Mouse (Mus musculus) liver, embryonic 11.5 days (tissue): ENCODE measurements around the gene Ick. TPM values are rescaled to one million over a fixed set of nuclear protein-coding genes. Genes with fewer than 3 reads are reported as not detected.

Experiments used
- ATAC-seq: fragments of 200-750 bp; cut with Nextera tagmentation; replicated peaks from 2 replicates; pipeline ENCODE4 v1.8.0; 2017; ENCODE audit warnings: moderate number of reproducible peaks, mild to moderate bottlenecking, moderate TSS enrichment, moderate library complexity; ENCODE audit not compliant: low FRiP score
- DNase-seq: peaks from one replicate; pipeline ENCODE4 v3.0.0-alpha.2; 2017; ENCODE audit warnings: low spot score
- H3K27ac ChIP-seq: fragments of 300-500 bp; sonication (generic); 2 replicates; pipeline ENCODE4 v1.5.1; 2014; ENCODE audit warnings: mild to moderate bottlenecking, low read depth, low read length, control low read depth
- H3K27me3 ChIP-seq: fragments of 300-500 bp; sonication (generic); replicated peaks from 2 replicates; pipeline ENCODE4 v1.6.1; 2014; ENCODE audit warnings: low read length, mixed read lengths; ENCODE audit not compliant: control insufficient read depth, insufficient read depth
- H3K36me3 ChIP-seq: fragments of 300-500 bp; sonication (generic); 2 replicates; pipeline ENCODE4 v1.6.1; 2014; ENCODE audit warnings: mild to moderate bottlenecking, low read length, moderate library complexity, mixed read lengths; ENCODE audit not compliant: control insufficient read depth, insufficient read depth
- H3K4me1 ChIP-seq: fragments of 300-500 bp; sonication (generic); replicated peaks from 2 replicates; pipeline ENCODE4 v1.6.1; 2014; ENCODE audit warnings: low read length, mixed read lengths; ENCODE audit not compliant: control insufficient read depth, insufficient read depth
- H3K4me2 ChIP-seq: fragments of 300-500 bp; sonication (generic); 2 replicates; pipeline ENCODE4 v1.6.1; 2014; ENCODE audit warnings: mild to moderate bottlenecking, control low read depth, moderate library complexity
- H3K4me3 ChIP-seq: fragments of 300-500 bp; sonication (generic); 2 replicates; pipeline ENCODE4 v1.5.1; 2014; ENCODE audit warnings: low read depth, low read length, control low read depth
- H3K9ac ChIP-seq: fragments of 300-500 bp; sonication (generic); 2 replicates; pipeline ENCODE4 v1.6.1; 2014; ENCODE audit warnings: low read depth, low read length, control low read depth
- H3K9me3 ChIP-seq: fragments of 300-500 bp; sonication (generic); 2 replicates; pipeline ENCODE4 v1.6.1; 2016; ENCODE audit warnings: low read length, inconsistent platforms, mixed read lengths; ENCODE audit not compliant: control insufficient read depth
- whole genome bisulfite sequencing: fragments of 180-500 bp; shearing (Covaris S2); extraction: QIAGEN DNeasy Blood & Tissue Kit; methylation state at CpG from one replicate; pipeline ENCODE4 v1.1.7; 2014; 5-methylcytosine and 5-hydroxymethylcytosine counted together
- polyA plus RNA-seq: library from polyadenylated mRNA; unstranded; fragments of >200 nt; fragmentation: Nextera tagmentation; extraction: Ambion mirVana; gene quantifications from 2 replicates; pipeline ENCODE4 v1.2.1, GENCODE M21; 2014

The Ick gene
- polyA plus RNA-seq, 1 experiment from 2014 or later = 16.7 TPM

GRCm38 (mm10) chr9:78078240-78078639 is 30.8 kb upstream of the Ick start:
- Histone ChIP-seq H3K4me2 (no peak overlapping the region), H3K4me3 (no peak overlapping the region), H3K4me1 (no peaks in the 10 kb centered on the region), H3K9ac (no peak overlapping the region), H3K9me3 (no peaks in the 10 kb centered on the region), H3K36me3 (peaks cover 12% of the 10 kb centered on the region), H3K27me3 (no peaks in the 10 kb centered on the region), H3K27ac (no peak overlapping the region)
- ATAC-seq = no peak
- DNase-seq = no peak
- 45% methylated on average over 2 of the region's 2 CpGs for WGBS

GRCm38 (mm10) chr9:78081835-78082234 is 27.2 kb upstream of the Ick start:
- DNase-seq (no peak), ATAC-seq (no peak)
- Histone ChIP-seq H3K4me3 (no peak overlapping the region), H3K9ac (no peak overlapping the region), H3K27ac (no peak overlapping the region), H3K36me3 (peaks cover 38% of the 10 kb centered on the region), H3K9me3 (no peaks in the 10 kb centered on the region), H3K4me2 (no peak overlapping the region), H3K4me1 (no peaks in the 10 kb centered on the region), H3K27me3 (no peaks in the 10 kb centered on the region)
- 86% methylated on average over 7 of the region's 7 CpGs for WGBS

- Histone ChIP-seq H3K4me2 (no peak overlapping the region), H3K36me3 (peaks cover 38% of the 10 kb centered on the region), H3K4me1 (no peaks in the 10 kb centered on the region), H3K9ac (no peak overlapping the region), H3K27me3 (no peaks in the 10 kb centered on the region), H3K4me3 (no peak overlapping the region), H3K9me3 (no peaks in the 10 kb centered on the region), H3K27ac (no peak overlapping the region)
- ATAC-seq (no peak), DNase-seq (no peak)
- 90% methylated on average over 4 of the region's 4 CpGs for WGBS
Measured at GRCm38 (mm10) chr9:78084341-78084740, 24.7 kb upstream of the Ick start.

- Histone ChIP-seq H3K4me3 (no peak overlapping the region), H3K4me1 (no peaks in the 10 kb centered on the region), H3K36me3 (peaks cover 34% of the 10 kb centered on the region), H3K27me3 (no peaks in the 10 kb centered on the region), H3K9ac (no peak overlapping the region), H3K9me3 (no peaks in the 10 kb centered on the region), H3K27ac (no peak overlapping the region), H3K4me2 (no peak overlapping the region)
- WGBS = 83% methylated on average over 14 of the region's 14 CpGs
- DNase-seq = no peak
- no peak for ATAC-seq
Measured at GRCm38 (mm10) chr9:78085722-78086287, 23.2 kb upstream of the Ick start.

GRCm38 (mm10) chr9:78087751-78088150 is 21.2 kb upstream of the Ick start:
- no peak overlapping the region for H3K4me2 ChIP-seq
- no peak overlapping the region for H3K4me3 ChIP-seq
- peaks cover 30% of the 10 kb centered on the region for H3K36me3 ChIP-seq
- H3K27ac ChIP-seq = no peak overlapping the region
- H3K4me1 ChIP-seq = no peaks in the 10 kb centered on the region
- H3K9ac ChIP-seq = no peak overlapping the region
- H3K27me3 ChIP-seq = no peaks in the 10 kb centered on the region
- DNase-seq = no peak
- no peak for ATAC-seq
- 91% methylated on average over 9 of the region's 9 CpGs for WGBS
- no peaks in the 10 kb centered on the region for H3K9me3 ChIP-seq

- no peak overlapping the region for H3K4me2 ChIP-seq
- no peak overlapping the region for H3K9ac ChIP-seq
- H3K4me1 ChIP-seq = no peaks in the 10 kb centered on the region
- WGBS = 72% methylated on average over 4 of the region's 4 CpGs
- no peak overlapping the region for H3K4me3 ChIP-seq
- H3K36me3 ChIP-seq = peaks cover 27% of the 10 kb centered on the region
- H3K9me3 ChIP-seq = no peaks in the 10 kb centered on the region
- no peak overlapping the region for H3K27ac ChIP-seq
- DNase-seq = no peak
- H3K27me3 ChIP-seq = no peaks in the 10 kb centered on the region
- ATAC-seq = no peak
Measured at GRCm38 (mm10) chr9:78088521-78088920, 20.5 kb upstream of the Ick start.

GRCm38 (mm10) chr9:78088971-78089370 is 20.0 kb upstream of the Ick start:
- WGBS = 83% methylated on average over 7 of the region's 7 CpGs
- Histone ChIP-seq H3K4me1 (no peaks in the 10 kb centered on the region), H3K4me3 (no peak overlapping the region), H3K27me3 (no peaks in the 10 kb centered on the region), H3K4me2 (no peak overlapping the region), H3K9ac (no peak overlapping the region), H3K36me3 (peaks cover 23% of the 10 kb centered on the region), H3K9me3 (no peaks in the 10 kb centered on the region), H3K27ac (no peak overlapping the region)
- ATAC-seq = no peak
- DNase-seq = no peak

GRCm38 (mm10) chr9:78089906-78090305 is 19.1 kb upstream of the Ick start:
- Histone ChIP-seq H3K27me3 (no peaks in the 10 kb centered on the region), H3K9me3 (no peaks in the 10 kb centered on the region), H3K9ac (no peak overlapping the region), H3K27ac (no peak overlapping the region), H3K4me2 (no peak overlapping the region), H3K4me1 (no peaks in the 10 kb centered on the region), H3K36me3 (peaks cover 15% of the 10 kb centered on the region), H3K4me3 (no peak overlapping the region)
- ATAC-seq (no peak), DNase-seq (no peak)
- 85% methylated on average over 1 of the region's 1 CpGs for WGBS

- Histone ChIP-seq H3K4me3 (no peak overlapping the region), H3K4me2 (no peak overlapping the region), H3K9me3 (no peaks in the 10 kb centered on the region), H3K4me1 (no peaks in the 10 kb centered on the region), H3K36me3 (peaks cover 17% of the 10 kb centered on the region), H3K27me3 (no peaks in the 10 kb centered on the region), H3K9ac (no peak overlapping the region), H3K27ac (no peak overlapping the region)
- no peak for ATAC-seq
- DNase-seq = no peak
- WGBS = 93% methylated on average over 3 of the region's 3 CpGs
Measured at GRCm38 (mm10) chr9:78090596-78090995, 18.4 kb upstream of the Ick start.
